Mouse (Mus musculus): Measurements from ENCODE around the gene Spata3.
"Not testable (repeated sequence)": the region's sequence is repeated elsewhere in the genome, so short reads cannot be mapped to it uniquely, and the experiment has no call there.

Spata3 gene

DNA sequence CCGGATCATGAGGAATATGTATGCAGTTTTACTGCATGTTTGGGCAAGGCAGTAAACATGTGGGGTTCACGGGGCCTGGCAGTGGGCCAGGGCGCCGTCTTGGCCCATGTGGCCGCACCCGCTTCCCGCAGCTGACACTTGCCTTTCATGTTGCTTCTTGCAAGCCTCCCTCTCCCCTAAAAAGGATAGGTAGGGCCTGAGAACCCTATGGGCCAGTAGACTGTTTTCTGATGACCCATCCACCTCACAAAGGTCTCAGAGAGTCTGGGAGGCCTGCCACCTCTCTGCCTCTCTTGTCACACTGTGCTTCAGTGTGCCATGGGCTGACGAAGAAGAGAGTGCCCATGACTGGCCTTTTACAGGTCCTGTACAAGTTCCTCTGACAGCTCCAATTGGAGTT is at the start of gene Spata3:
TSS of gene Spata3 (plus strand) at position 301 of the 400 bp plus-strand sequence.
- DNase-seq (ENCODE audit: low read depth), result no peak

DNA sequence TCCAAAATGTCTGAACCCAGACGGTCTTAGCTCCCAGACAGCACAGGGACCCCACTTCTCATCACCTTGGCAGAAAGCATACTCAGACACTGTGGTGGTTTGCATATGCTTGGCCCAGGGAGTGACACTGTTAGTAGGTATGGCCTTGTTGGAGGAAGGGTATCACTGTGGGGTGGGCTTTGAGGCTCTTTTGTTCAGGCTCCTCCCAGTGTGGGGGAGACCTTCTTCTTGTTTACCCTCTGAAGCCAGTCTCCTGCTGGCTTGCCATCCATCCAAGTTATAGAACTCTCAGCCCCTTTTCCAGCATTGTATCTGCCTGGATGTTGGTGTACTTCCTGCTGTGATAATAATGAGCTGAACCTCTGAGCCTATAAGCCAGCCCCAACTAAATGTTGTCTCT is 47.5 kb upstream of the Spata3 start:
- DNase-seq (ENCODE audit: low read depth), result no peak

DNA sequence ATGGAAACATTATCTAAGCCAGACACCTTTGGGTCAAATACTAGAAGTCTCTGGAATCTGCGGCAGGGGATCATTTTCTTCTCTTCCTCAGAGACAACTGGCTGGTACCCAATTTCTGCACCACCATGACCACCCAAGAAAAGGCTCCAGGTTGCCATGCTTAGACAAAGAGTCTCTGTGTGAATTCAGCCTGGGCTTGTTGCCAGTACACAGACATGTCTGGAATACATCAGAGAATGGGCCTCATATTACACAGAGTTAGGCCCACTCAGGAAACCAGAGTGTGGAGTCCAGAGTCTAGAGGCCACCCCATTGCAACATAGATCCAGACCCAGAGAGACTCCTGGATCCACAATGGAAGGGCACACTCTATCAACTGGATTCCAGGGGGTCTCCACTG is 47.1 kb upstream of the Spata3 start:
- DNase-seq (ENCODE audit: low read depth), result peak; percentile 42

DNA sequence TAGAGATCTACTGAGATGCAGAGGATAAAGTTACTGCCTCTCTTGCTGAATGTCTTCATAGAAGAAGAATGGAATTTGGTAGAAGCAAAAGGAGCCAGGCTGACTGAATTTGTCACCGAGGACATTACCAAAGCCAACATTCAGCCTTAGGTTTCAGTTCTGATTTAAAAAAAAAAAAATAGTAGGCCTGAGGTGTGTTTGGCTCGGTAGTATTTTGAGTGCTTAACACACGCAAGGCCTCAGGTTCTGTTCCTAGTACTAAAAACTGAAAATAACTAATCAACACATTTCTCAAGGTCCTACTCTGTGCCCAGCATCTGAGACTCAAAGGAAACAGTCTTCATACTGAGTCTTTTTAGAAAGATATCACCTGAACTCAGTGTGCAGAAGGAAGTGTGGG is 45.5 kb upstream of the Spata3 start:
- DNase-seq (ENCODE audit: low read depth), result no peak

DNA sequence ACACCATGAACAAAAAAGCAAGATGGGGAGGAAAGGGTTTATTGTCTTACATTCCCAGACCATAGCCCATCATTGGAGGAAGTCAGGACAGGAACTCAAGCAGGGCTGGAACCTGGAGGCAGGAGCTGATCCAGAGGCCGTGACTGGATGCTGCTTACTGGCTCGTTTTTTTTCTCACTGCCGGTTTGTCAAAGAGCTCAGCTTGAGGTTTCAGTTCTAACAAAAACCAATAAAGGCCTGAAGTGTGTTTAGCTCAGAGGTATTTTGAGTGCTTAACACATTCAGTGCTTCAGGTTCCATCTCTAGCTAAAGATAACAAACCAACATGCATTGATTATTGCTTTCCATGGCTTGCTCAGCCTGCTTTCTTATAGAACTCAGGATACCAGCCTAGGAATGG is 44.3 kb upstream of the Spata3 start:
- DNase-seq (ENCODE audit: low read depth), result no peak

DNA sequence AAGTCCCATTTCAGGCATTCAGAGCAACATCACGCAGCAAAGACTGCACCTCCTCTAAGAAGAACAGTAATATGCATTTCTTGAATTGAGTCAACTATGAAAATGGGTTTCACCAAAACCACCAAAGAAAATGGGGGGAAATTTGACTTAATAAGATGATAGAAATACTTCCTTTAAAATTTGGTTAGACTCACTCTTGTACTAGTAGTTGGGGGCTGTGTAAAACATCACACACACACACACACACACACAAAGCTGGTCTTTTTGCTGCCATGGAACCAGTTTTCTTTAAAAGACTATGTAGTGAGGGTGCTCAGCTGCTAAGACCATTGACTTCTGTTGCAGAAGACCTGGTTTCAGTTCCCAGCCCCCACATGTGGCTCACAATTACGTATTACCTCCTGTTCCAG is 43.1 kb upstream of the Spata3 start:
- DNase-seq (ENCODE audit: low read depth), result no peak

DNA sequence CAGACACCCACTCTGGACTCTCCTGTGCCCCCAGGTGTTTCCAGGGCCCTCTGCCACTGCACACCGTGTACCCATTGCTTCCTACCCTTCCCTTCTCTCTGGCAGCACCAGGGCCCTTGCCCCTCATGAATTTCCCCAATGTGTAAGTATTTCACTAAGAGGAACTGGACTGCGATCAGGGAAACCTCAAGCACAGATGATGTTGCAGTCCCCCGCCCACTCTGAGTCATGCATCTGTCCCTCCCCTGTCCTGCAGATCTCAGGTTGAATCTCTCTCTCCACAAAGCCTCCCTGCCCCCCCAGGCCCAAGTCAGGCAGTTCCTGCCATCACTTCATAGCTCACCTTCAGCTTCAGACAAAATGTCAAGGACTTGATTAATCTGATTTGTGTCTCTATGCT is 38.9 kb upstream of the Spata3 start:
- no peak for DNase-seq (ENCODE audit: low read depth)

DNA sequence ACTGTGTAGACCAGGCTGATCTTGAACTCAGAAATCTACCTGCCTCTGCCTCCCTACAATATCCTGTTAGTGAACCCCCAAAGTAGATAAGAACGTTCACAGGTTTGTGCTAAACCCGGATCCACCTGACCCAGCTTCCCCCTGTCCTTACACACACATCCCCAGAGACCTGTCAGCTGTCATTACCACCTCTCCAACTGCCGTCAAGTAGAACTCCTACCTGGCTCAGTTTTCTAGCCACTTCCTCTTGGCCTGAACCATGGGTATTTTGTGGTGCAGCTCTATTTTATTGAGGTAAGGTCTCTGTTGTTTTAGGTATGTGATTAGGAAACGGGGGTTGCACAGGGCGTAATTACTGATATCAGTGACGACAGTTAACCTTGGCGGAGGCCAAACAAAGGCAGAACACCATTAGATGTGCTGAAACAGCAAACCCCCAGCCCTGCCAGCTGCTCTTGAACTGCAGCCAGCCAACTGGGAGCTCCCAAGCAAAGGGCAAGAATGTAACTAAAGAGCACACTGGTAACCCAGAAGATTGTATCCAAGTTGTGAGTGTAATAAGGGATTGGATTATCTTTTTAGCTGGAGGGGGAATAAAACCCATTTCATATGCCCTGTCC is 34.8 kb upstream of the Spata3 start:
- no peak for DNase-seq (ENCODE audit: low read depth)

DNA sequence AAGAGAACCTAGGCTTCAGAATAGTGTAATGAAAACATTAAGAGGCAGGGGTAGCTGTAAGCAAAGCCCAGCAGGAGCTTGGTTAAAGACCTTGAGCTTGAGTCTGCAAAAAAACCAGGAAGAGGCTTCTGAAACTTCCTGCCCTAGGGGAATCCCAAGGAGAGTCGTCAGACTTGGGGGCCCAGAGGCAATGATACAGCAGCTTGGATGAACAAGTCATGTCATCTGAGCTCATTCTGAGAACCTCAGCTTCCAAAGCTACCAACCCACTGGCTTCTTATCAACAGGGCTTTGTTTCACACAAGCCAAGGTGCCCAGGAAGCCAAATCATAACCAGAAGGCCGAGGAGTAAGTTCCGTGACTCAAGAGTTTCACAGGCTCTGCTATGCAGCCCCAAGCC is 30.8 kb upstream of the Spata3 start:
- no peak for DNase-seq (ENCODE audit: low read depth)

DNA sequence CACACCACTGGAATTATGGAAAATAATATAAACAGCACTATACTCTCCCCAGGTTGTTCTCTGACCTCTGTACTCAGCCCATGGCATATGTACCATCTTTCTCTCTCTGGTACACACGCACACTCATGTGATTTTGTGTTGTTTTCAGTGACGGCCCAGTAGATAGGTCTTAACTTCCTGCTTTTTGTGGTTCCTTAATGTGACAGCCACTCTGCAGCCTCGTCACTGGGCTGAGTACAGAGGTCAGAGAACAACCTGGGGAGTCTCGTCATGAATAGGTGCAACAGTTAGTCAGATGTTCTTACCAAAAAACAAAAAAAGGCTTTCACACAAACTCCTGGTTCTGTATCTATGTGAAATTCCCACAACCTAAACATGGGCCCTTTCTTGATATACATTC is 28.3 kb upstream of the Spata3 start:
- no peak for DNase-seq (ENCODE audit: low read depth)

DNA sequence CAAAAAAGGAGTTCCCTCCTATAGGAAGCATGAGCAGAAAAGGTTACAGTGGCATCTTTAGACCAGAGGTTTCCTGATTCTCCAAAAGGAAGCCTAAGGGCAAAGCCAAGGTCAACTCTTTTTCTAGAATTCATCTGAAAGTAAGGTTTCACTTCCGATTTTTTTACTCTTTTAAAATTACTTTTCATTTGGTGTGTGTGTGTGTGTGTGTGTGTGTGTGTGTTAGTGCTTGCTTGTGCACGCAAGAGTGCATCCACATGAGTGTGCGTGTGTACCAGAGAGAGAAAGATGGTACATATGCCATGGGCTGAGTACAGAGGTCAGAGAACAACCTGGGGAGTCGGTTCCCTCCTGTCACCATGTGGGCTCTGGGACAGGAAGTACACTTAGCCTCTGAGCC is 27.7 kb upstream of the Spata3 start:
- not testable (repeated sequence) for DNase-seq (ENCODE audit: low read depth)

DNA sequence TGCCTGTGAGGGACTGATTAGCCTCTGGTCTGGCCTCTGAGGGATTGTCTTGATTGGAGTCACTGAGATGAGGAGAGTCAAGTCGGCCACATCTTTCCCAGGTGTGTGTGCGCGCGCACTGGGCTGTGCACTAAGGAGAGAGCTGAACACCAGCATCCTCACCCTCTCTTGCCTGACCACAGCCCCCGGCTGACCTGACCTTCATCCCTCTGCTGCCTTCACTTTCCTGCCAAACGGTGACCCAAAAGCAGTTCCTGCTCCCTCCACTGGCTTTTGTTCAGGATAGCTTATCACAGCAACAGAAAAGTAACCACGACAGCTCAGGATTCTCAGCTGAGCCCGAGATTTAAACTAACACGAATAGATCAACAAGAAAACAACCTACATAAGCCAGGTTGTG is 24.4 kb upstream of the Spata3 start:
- DNase-seq (ENCODE audit: low read depth), result no peak

DNA sequence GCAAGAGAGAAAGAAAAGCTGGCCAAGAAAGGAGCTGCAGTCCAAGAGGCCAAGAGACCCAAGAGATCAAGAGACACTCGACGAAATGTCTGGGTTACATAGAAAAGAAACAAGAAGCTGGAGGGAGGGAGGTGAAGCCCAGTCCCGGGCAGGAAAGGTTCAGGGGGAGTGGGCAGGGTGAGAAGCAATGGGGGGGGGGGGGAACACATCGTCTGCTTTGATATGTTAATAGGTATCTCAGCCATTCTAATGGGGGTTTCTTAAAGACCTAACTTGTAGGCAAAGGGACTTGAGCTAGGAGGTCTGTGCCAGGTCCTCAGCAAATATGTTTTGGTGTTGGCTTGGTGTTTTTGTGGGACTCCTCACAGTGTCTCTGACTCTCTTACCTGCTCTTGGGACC is 23.1 kb upstream of the Spata3 start:
- DNase-seq (ENCODE audit: low read depth), result no peak

DNA sequence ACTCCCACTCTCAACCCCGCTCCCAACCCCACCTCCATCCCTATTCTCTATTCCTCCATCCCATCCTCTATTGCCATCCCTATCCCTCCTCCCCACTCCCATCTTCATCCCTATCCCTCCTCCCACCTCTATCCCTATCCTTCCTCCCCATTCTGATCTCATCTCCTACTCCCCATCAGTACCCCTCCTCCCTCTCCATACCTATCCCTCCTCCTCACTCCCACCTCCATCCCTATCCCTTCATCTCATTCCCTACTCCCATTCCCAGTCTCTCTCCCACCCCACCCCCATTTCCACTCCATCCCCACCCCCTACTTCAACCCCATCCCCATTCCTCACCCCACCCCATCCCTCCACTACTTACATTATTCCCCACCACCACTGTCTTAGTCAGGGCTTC is 19.4 kb upstream of the Spata3 start:
- DNase-seq (ENCODE audit: low read depth), result no peak

DNA sequence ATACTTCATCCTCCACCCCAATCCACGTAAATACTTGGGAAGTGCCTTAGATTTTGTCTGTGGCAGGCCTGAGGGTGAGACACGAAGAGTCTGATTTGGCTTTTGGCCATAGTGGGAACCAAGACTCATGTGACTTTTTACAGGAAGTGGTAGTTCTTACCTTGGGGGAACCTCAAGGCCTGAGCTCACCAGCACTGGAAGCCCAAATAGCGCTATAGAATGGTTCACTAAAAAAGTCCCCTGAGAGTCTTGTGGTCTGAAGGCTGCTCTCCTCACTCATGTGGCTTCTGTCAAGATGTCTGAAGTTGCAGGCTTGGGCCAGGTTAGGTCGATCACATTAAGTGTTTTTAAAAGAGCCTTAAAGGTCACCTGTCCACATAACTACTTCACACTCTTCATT is 18.6 kb upstream of the Spata3 start:
- DNase-seq (ENCODE audit: low read depth), result no peak

DNA sequence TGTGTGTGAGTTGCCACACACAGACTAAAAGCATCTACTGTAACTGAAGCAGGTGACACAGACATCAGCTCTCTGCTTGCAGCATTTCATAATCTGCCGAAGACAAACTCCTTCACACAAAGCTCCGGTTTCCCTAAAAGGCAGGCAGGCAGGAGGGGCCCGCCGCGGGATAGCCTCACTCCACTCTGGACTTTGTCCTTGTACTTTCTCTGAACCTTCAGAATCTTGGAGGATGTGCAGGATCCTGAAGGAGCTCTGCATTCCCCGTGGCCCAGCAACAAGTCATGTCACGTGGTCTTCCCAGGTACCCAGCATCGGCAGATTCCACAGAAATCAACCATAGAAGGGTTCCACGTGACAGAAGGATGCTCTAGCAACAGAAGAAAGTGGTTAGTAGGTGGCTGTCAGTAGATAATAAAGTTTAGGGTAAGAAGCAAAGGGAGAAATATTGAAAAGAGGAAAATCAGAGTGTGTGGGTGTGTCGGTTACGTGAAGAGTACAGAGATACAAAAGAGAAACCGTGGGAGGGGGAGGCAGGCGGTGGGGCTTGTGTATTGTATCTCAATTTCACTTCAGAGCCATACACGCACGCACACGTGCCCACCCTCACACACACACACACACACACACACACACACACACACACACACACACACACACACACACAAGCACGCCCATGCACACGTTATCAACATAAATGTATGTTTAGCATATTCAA is 16.6 kb upstream of the Spata3 start:
- no peak for DNase-seq (ENCODE audit: low read depth)

DNA sequence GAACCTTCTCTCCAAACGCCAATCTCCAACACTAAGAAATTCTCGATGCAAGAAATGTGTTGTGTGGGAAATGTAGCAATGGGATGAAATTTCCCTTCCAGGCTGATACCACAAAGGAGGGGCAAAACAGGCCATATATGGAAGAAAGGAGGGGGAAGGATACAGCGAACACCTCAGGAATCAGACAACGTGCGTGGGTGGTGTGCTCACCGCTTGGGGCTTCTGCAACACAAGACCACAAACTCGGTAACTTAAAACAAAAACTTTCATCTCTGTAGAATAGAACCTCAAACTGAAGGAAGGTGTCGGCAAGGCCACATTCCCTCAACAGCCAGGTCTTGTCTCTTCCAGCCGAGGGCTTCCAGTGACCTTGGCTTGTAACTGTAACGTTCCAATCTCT is 11.1 kb upstream of the Spata3 start:
- DNase-seq (ENCODE audit: low read depth), result no peak

DNA sequence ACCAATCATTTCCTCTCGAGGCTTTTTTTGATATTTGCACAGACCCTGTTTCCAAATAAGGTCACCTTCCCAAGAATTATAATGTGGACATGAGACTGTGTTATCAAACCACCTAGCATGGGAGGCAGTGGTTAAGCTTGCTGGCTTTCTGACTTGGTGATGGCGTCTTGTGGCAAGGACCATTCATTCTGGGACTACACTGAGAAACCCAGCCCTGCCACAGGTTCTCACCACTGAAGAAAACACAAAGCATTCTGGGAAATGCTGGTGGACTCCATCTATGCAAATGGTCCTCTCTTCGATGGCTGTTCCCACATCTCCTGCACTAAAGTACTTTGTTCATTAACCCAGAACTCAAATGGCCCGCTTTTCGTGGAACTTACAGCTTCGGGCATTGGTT is 10.6 kb upstream of the Spata3 start:
- no peak for DNase-seq (ENCODE audit: low read depth)

DNA sequence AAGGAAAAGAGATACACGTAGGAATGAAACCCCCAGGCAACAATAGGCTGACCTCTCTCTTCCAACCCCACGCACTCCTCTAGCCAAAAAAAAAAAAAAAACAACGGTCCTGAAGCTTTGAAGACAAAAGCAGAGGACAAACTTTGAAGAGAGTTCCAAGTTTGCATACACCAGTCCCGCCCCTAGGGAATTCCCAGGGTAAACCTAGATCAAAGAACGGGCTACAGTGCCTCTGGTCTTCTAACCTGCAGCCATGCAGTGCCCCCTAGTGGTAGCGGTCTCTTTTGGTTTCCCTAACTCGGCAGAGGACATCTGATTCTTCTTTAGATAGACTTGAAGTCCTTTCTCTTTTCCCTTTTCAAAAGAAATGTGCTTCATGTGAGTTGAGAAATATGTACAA is 8.8 kb upstream of the Spata3 start:
- DNase-seq (ENCODE audit: low read depth), result peak; percentile 90

DNA sequence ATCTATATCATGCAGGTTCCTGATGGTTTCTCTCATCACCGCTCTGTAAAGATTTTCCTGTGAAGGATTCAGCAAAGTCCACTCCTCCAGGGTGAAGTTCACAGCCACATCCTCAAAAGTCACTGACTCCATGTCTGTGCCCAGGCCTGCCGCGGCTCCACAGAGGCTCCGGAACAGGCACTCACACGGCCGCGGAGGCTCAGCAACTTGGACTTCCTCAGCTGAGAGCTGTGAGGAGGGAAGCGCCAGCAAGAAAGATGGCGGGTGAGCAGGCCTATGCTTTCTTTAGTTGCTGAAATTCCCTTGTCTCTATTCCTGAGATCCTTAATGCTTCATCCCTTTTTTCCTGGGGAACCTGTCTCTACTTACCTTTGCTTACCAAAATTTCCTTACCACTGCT is 858 bp upstream of the Spata3 start:
- not testable (repeated sequence) for DNase-seq (ENCODE audit: low read depth)

DNA sequence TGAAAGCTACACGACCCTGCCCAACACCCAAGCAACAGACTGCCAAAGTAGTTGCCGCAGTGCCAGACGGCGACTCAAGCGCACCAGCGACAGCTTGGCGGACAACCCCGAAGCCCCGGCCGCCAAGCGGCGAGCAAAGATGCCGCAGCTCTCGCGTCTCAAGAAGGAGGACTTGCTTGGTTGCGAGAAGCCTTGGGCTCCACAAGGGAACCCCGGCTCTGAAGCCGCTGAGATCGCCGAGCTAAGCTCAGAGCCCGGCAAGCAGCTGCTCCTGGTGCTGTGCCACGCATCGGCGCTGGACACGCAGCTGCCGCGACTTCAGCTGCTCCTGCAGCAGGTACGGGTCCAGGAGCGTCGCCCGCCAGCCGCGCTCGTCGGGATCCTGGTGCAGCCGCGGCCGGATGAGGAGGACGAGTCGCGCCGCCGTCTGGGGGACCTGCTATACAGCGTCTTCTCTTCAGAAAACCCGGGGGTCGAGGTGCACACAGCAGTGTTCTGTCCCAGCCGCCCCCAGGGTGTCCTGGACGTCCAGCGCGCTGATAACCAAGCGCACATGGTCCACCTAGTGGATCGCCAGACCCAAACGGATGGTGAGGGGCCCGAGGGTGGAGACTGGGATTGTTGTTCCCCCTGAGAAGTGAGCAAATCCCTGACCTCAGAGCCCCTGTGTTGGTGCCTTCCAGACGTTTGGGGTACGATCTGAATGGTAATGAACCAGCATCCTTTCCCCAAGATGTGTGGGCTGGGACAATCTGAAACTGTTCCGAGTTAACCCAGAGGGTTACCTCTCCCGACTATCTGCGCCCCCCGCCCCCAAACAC is 1.8 kb downstream of the Spata3 start:
- DNase-seq (ENCODE audit: low read depth), result no peak

DNA sequence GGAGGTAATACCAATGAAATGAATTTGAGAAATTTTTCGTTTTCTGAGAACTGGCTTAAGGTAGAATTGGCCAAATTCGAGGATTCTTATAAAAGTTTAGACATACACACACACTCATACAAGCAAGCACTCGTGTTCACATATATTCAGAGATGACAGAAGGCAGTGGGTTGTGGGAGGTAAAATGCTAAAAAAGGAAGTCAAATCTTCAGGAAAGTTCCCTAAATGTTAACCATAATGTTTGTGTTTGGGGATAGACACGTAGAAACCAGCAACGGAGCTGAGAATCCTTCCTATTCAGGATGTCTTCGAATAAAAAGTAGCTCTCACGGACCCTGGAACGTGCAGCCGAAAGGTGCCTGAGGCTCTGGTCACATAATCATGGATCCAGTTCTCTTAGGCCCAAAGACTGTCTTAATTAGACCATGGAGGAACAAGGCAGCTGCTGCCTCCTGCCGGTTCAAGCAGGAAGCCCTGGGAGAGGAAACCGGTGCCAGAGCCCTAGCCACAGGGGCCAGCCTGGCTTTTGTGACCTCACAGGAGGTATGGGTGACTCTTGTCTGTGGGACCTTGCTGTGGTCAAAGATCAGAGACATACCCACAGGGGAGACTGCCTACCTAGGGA is 4.9 kb downstream of the Spata3 start:
- peak; percentile 20 for DNase-seq (ENCODE audit: low read depth)

Data from NIH3T3 (cell line).